Mouse (Mus musculus): ENCODE measurements around the gene Palm3. TPM values are rescaled to one million over a fixed set of nuclear protein-coding genes. Genes with fewer than 3 reads are reported as not detected.

The Palm3 gene
- total RNA-seq, 4 experiments from 2014 or later: 3.3 to 5.0 (median 4.2) TPM

- no peak for DNase-seq (ENCODE audit: low spot score in 2 of 2)
Observed at GRCm38 (mm10) chr8:84023085-84023484, 1.8 kb downstream of the Palm3 start.

- DNase-seq (ENCODE audit: low spot score in 2 of 2): no peak
Observed at GRCm38 (mm10) chr8:84023631-84024030, 2.4 kb downstream of the Palm3 start.

GRCm38 (mm10) chr8:84024171-84024570, 2.9 kb downstream of the Palm3 start:
- DNase-seq (ENCODE audit: low spot score in 2 of 2): no peak

- DNase-seq (ENCODE audit: low spot score in 2 of 2): no peak
Observed at GRCm38 (mm10) chr8:84025863-84026262, 4.6 kb downstream of the Palm3 start.

- no peak for DNase-seq (ENCODE audit: low spot score in 2 of 2)
Observed at GRCm38 (mm10) chr8:84027449-84027848, 6.2 kb downstream of the Palm3 start.

GRCm38 (mm10) chr8:84029272-84029671, 8.0 kb downstream of the Palm3 start:
- DNase-seq (ENCODE audit: low spot score in 2 of 2): no peak

GRCm38 (mm10) chr8:84032777-84033176, 11.5 kb downstream of the Palm3 start:
- no peak for DNase-seq (ENCODE audit: low spot score in 2 of 2)

- no peak for DNase-seq (ENCODE audit: low spot score in 2 of 2)
Observed at GRCm38 (mm10) chr8:84038015-84038414, 16.7 kb downstream of the Palm3 start.

GRCm38 (mm10) chr8:84039050-84039449, 17.8 kb downstream of the Palm3 start:
- peak; percentile 39 to 74 for DNase-seq (ENCODE audit: low spot score in 2 of 2)

GRCm38 (mm10) chr8:84042066-84042947, 21.0 kb downstream of the Palm3 start, which contains the start of gene Il27ra:
Il27ra (minus strand) TSS chr8:84042589.
- peak in 1 of 2 experiments; percentile 31 for DNase-seq (ENCODE audit: low spot score in 2 of 2)

GRCm38 (mm10) chr8:84042948-84043342, 21.7 kb downstream of the Palm3 start:
- DNase-seq (ENCODE audit: low spot score in 2 of 2): no peak

GRCm38 (mm10) chr8:84044103-84044502, 22.8 kb downstream of the Palm3 start:
- DNase-seq (ENCODE audit: low spot score in 2 of 2): no peak

- no peak for DNase-seq (ENCODE audit: low spot score in 2 of 2)
Observed at GRCm38 (mm10) chr8:84044900-84045299, 23.6 kb downstream of the Palm3 start, which contains the start of gene Rln3. Rln3 (minus strand) TSS chr8:84045000.

GRCm38 (mm10) chr8:84046505-84046904, 25.2 kb downstream of the Palm3 start:
- DNase-seq (ENCODE audit: low spot score in 2 of 2): no peak

- no peak for DNase-seq (ENCODE audit: low spot score in 2 of 2)
Observed at GRCm38 (mm10) chr8:84048171-84048570, 26.9 kb downstream of the Palm3 start.

GRCm38 (mm10) chr8:84052746-84053145, 31.5 kb downstream of the Palm3 start:
- no peak for DNase-seq (ENCODE audit: low spot score in 2 of 2)

GRCm38 (mm10) chr8:84053229-84053628, 32.0 kb downstream of the Palm3 start:
- no peak for DNase-seq (ENCODE audit: low spot score in 2 of 2)

GRCm38 (mm10) chr8:84057827-84058226, 36.6 kb downstream of the Palm3 start:
- no peak for DNase-seq (ENCODE audit: low spot score in 2 of 2)

GRCm38 (mm10) chr8:84059226-84059625, 38.0 kb downstream of the Palm3 start:
- no peak for DNase-seq (ENCODE audit: low spot score in 2 of 2)

- DNase-seq (ENCODE audit: low spot score in 2 of 2): no peak
Observed at GRCm38 (mm10) chr8:84060245-84060644, 39.0 kb downstream of the Palm3 start.

- no peak for DNase-seq (ENCODE audit: low spot score in 2 of 2)
Observed at GRCm38 (mm10) chr8:84063861-84064610, 42.8 kb downstream of the Palm3 start.

- no peak for DNase-seq (ENCODE audit: low spot score in 2 of 2)
Observed at GRCm38 (mm10) chr8:84065037-84065436, 43.8 kb downstream of the Palm3 start, which contains the start of gene Gm10643. Gm10643 (minus strand) TSS chr8:84065137.
